Mouse (Mus musculus) stomach, postnatal 0 days (tissue): ENCODE data around the gene 2610507B11Rik.

Experiments used
- CTCF ChIP-seq: IDR thresholded peaks from 2 replicates; pipeline ENCODE4 v1.5.1; 2016; ENCODE audit warnings: antibody characterized with exemption, low read depth, mild to moderate bottlenecking, moderate library complexity
- EP300 ChIP-seq: optimal IDR thresholded peaks from 2 replicates; pipeline ENCODE3; 2016; ENCODE audit warnings: antibody characterized with exemption

DNA sequence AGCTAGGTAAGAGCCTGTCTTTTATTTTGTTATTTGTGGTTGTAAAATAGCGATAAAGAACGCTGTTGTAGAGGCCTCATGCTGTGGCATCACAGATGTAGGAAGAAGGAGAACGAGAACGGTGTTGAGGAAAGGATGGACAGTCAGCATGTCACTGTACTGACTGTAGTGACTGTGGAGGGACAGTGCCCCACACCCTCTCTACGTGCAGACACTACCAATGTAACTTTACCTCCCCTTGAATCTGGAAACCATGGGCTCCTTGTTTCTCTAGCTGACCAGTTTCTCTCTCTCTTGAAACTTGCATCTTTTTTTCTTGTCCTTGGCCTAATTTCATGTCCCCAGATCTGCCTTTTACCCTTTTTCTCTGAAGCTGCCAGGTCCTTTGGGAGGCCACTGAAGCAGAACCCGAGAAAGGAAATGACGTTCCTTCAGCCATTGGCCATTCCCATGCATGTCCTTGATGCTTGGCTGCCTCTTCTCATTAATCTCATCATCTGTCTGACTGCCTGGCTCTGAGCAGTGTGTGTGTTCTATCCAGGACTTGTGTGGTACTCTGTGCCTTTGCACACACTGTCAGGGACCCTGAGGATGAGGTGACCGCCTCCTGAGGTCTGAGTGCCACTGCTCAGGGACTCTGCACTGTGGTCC, 49.4 kb downstream of the 2610507B11Rik start:
- TF ChIP-seq CTCF (no peak), EP300 (no peak)
